Mouse (Mus musculus) c-Kit-positive CD71-positive TER-119-positive erythroid progenitor cells, embryonic 14.5 days (primary cell): ENCODE results near the gene Arhgef10l.

Experiments used
- DNase-seq: peaks from one replicate; pipeline ENCODE4 v3.0.0-alpha.2; 2013; ENCODE audit warnings: low spot score

The Arhgef10l gene

DNA sequence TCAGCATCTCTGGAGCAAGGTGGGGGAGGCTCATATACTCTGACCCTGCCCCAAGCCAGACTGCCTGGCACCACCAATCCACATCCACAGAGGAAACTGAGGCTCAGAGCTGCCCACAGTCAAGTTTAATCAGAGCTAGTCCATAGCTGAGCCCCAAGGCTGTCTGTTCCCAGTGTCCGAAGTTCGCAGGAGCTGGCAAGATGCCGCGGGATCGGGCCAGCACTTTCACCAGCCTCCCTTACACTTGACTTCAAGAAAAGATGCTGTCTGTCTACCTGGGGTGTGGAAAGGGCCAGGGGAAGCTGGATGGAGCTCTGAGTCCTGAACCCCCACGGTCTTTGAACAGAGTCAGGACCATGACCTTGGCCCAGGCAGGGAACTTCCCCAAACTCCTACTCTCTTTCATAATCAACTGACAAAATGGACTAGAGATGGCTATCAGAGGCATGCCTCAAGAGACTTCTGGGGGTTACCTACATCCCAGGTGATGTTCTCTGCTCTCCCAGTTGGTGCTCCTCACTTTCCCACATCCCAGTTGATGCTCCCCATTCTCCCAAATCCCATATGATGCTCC, 34.4 kb downstream of the Arhgef10l start:
- DNase-seq: no peak

GRCm38 (mm10) chr4:140630651-140631241, 35.1 kb downstream of the Arhgef10l start:
- no peak for DNase-seq

- DNase-seq: no peak
Observed at GRCm38 (mm10) chr4:140630136-140630535, 35.7 kb downstream of the Arhgef10l start.

DNA sequence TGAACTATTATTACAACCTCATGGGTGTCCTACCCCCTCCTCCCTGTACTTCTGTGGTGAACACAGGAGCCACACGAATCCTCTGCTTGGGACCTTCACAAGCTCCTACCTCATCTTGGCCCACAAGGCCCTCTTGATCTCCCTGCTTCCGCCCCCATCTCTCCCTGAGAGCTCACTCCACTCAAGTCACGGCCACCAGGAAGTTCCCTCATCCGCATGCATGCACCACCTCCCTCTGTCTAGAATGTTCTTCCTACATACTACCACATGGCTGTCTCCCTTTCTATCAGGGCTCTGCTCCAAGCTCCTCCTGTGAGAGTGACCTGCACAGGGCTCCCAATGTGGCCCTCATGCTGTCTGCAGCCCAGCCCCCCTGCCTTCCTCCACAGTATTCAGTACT, 36.8 kb downstream of the Arhgef10l start:
- DNase-seq: no peak

GRCm38 (mm10) chr4:140628412-140628943, 37.3 kb downstream of the Arhgef10l start:
- no peak for DNase-seq

DNA sequence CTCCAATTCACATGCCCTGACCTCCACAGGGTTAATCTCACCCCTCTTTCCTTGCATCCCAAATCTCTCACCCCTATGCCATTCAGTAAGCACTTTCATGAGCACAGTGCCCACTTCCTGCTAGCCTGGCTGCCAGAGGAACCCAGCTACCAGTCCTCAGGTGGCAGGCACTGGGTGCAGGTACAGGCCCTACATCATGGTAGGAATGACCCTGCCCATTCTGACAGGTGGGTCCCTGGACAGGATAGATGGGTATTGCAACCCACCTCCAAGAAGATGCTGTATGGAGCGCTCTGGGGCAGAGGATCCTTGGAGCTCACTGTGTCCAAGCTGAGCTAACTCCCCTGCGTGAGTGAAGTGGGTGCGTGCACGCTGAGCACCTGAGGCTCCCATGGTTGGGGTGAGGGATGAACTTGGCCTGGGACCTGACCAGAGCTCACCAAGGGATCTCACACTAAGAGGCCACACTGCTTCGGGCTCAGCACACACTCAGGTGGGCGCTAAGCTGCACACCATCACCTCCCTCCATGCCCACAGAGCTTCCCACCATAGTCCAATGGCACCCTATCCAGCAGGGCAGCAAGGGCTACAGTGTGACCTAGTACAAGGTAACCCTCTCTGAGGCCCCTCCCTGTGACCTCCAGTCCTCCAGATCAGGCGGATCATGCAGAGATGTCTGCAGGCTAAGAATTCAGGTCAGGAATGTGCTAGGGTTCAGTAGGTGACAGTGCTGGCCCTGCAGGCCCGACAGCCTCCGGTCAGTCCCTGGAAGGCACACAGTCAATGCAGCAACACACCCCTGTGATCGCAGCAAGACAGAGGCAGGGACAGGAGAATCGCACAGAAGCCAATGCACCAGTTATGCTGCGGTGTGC, 39.9 kb downstream of the Arhgef10l start:
- DNase-seq: no peak

DNA sequence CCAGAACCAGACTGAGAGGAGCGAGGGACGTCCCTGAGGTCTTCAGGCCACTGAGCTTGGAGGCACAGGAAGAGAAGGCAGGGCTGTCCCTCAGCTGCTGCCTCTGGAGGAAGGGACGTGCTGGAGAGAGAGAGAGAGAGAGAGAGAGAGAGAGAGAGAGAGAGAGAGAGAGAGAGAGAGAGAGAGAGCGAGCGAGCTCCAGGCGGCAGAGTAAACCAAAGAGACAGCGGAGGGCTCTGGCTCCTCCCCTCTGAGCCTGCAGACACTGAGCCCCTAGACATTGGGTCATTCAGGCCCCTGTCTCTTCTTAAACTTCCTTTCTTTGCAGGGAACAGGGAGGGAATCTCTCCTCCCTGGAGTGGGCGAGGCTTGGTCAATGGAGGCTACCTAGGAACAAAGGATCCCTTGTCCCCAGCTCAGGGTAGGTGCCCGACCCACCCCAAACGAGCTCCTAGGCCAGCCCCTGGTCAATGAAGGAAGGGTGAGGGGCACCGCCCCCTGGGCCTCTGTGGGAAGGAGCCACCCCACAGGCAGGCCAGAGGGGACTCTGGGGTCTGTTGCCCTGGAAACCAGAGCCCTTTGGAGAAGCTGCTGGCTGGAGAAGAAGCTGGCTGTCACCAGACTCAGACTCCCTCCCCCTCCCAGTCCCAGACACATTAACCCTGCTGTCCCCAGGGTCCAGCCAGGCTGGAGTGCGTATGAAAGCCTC, 41.2 kb downstream of the Arhgef10l start:
- DNase-seq: no peak

GRCm38 (mm10) chr4:140624087-140624467, 41.7 kb downstream of the Arhgef10l start:
- no peak for DNase-seq

- no peak for DNase-seq
Observed at GRCm38 (mm10) chr4:140622819-140623218, 43.0 kb downstream of the Arhgef10l start.

DNA sequence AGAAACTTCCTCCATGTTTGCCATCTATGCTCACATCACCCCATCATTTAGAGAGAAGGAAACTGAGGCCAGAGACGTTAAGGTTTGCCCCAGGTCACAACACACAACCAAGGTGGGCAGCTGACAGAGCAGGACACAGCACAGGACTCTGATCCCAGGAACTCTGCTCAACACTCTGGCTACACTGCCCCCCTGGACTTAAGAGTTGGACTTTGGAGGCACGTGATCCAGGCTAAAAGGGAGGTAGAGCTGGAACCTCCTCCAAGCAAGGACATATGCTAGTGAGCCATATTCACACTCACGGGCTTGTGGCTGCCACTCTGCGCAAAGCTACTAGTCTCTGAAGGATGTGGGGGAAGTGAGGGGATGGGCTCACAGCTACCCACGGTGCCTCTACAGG, 45.3 kb downstream of the Arhgef10l start:
- no peak for DNase-seq

DNA sequence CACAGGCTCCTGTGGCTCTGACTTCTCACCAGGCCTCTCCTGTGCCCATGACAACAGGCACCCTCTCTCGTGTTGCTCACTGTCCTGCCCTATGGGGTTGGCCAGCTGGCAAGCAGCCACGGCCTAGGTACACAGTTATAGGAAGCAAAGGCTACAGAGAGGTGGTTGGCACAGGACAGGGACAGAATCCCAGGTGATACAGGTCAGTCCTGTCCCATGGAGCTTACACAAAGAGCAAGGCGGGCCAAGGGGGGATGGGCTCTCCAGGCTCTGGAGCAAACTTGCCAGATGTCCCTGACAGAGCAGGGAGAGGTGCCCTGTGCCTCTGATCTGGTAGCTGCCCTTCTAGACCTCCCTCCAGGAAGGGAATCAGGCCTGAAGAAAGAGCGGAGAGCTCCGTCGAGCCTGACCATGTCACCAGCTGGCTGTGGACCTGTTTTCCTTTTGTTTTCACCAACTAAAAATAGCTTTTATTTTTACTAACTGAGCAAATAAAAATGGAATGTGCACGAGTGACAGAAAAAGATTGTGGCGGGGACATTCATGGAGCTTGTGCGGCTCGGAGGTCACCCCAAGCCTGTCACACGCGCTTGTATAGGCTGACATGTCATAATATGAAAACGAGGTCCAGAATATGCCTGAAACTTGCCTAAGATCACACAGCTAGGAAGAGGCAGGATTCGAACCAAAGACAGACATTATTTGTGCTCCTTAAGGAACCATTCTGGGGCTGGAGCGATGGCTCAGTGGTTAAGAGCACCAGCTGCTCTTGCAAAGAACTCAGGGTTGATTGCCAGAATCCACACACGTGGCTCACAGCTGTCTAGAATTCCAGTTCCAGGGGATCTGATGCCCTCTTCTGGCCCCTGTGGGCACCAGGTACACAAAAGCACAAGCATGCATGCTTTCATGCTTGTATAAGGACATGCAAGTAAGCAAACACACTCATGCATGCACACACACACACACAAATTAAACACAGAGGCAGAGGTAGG, 48.1 kb downstream of the Arhgef10l start:
- no peak for DNase-seq

DNA sequence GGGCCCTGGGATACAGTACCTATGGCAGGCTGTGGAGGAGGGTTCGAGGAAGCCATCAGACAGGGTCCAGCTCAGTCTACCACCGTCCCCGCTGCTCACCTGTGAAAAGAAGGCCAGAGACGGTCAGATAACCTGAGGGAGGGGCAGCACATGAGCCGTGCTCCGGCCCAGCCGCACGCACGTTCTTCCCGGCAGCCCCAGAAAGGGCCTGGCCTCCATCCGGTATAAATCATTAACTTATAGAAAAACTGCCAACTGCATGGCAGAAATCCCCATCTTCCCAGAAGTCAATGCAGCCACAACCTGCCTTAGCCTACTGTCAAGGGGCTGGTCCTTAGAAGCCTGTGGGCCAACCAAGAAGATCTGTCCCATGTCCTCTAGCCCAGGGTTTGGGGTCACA, 48.9 kb downstream of the Arhgef10l start:
- no peak for DNase-seq

DNA sequence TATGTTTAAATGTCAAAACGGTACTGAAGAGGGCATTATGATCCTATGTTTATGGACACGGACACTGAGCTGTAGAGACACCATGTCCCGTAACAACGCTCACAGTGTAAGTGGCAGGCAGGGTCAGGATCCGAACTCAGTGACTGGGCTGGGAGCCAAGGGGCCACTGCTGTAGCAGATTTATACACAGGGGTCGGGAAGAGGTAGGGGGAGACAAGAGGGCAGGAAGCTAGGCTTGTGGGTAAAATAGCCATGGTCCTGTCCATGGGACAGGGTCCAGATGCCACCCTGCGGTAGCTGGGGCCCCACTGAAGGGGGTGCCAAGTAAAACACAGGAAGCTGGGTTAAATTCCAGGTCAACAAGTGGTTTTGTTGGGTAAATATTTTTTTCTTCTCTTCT, 49.6 kb downstream of the Arhgef10l start:
- no peak for DNase-seq

DNA sequence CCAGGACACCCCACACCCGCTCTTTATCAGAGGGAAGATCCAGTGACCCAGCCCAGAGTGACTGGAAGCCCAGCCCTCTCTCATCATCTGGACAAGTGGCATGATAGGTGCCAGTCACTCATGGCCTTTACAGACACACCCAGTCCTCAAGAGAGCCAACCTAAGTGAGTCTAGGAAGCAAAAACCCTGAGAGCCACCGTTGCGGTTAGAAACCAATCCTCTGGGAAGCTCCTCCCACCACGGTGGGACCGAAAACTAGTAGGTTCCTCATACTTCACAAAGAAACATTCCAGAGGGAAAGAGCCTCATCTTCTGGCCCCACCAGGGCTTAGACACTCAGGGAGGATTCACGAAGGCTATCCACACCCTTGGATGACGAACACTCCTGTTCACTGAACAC, 50.0 kb downstream of the Arhgef10l start:
- no peak for DNase-seq

DNA sequence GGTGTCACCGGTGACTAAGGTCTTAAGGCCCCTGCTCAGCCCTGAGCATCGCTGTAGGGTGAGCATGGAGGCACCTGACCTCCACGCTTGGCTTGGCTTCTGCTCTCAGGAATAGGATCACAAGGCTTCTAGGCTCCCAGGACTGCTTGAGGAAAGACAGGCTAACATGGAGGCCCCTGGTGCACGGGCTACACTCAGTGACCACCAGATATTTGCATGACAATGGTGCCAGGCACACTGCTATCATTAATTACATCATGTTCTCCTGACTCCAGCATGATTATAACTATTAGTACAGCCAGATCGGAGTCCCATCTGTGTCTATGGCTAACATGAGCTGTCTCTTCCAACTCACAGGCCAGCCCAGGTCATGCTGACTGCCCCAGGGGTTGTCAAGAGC, 51.3 kb downstream of the Arhgef10l start:
- DNase-seq: no peak

- DNase-seq: no peak
Observed at GRCm38 (mm10) chr4:140614145-140614544, 51.7 kb downstream of the Arhgef10l start.

GRCm38 (mm10) chr4:140610841-140611609, 54.8 kb downstream of the Arhgef10l start:
- DNase-seq: no peak

- DNase-seq: no peak
Observed at GRCm38 (mm10) chr4:140608228-140608720, 57.5 kb downstream of the Arhgef10l start.

GRCm38 (mm10) chr4:140606779-140607178, 59.0 kb downstream of the Arhgef10l start:
- no peak for DNase-seq

DNA sequence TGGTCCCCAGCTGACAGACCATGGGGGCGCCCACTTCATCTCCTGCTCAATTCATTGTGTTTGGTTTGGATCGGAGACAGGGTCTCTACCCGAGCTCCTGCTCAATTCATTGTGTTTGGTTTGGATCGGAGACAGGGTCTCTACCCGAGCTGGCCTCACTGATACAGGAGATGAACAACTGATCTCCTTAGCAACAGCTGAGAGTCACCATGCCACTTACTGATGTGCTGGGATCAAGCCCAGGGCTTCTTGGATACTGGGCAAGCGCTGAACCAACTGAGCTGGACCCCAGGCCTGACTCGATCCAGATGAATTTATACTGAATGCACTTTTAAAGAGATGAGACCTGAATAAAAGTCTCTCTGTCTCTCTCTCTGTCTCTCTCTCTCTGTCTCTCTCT, 59.6 kb downstream of the Arhgef10l start:
- no peak for DNase-seq
